Mouse (Mus musculus) ES-CJ7 (cell line): ENCODE results near the gene Car10.

Experiments used
- DNase-seq: peaks from one replicate; pipeline ENCODE4 v3.0.0; 2011; ENCODE audit warnings: low read depth, low spot score

Car10 gene

DNA sequence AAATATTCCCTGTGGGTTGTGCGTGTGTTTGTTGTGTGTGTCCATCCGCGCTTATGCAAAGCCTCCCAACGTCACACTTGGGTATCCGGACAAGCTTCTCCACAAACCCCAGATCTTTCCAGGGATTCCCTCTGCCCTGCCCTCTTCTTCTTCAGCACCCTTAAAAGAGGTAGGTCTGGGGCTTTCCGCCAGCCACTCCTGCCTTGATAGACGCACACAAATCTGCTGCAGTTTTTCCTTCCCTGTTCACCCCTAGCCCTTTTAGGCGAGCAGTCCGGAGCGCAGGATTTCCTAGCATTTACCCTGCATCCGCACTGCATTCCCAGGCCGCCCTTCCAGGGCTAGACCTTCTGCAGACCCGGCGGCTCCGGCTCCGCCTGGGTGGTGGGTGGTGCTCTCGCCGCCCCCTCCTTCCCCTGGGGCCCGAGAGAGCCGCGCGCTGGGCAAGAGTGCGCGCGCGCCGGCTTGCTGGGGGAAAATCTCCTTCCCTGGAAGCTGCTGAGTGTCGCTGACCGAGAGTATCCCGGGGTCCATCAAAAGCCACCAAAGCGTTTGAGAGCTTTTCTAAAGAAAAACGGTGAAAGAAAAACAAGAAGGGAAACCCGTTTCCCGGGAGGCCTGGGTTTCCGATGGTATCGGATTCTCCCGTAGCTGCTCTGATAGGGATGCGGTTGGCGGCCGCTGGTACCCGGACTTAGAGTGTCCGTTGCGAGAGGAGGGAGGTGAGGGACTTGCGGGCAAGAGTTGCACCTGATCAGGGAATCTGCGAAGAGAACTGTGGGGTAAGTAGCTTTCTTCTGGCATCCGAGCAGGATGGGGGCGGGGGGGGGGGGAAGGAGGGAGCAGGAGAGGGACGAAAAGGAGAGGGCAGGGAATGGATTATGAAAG is at the start of gene Car10:
Gene Car10, plus strand, starts transcription at position 88 of the 888 bp plus-strand sequence.
- DNase-seq: peak; percentile 16

DNA sequence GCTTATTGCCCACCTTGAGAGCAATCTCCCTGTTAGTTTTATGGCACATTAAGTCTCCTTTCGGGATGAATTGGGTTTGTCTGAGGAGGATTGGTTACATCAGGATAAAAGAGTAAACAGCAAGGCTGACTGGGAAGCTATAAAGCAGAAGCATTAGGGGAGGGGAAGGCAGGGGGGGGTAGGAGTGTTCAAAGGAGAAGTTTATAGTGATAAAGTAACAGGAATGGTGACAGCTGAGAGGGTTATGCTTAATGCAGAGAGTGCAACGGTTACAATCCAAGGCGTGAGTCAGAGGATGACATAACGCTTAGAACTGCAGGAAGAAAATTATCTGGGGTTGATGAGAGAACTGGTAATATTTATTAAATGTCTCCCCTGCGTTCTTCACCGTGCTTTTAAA is 32.8 kb upstream of the Car10 start:
- no peak for DNase-seq

DNA sequence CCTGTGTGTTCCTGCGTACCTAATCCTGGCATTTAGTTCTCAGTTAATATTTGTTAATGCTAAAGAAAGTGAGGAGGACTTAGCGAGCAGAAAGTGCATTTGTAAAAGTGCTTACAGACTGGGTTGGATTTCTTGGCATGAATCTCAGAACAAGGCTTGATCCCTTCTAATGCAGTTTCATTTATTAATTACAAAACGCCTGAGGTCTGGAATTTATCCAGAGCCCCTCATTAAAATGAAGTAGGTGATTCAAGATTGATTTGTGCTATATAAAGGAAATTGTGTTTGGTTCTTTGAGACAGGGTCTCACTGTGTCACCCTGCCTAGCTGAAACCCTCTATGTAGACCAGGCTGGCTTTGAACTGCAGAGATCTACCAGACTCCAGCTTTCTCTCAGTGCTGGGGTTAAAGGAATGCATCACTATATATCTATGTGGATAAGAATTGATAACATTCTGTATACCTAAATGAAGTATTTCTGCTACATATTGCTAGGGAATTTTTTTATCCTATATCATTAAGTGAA is 32.1 kb upstream of the Car10 start:
- no peak for DNase-seq

DNA sequence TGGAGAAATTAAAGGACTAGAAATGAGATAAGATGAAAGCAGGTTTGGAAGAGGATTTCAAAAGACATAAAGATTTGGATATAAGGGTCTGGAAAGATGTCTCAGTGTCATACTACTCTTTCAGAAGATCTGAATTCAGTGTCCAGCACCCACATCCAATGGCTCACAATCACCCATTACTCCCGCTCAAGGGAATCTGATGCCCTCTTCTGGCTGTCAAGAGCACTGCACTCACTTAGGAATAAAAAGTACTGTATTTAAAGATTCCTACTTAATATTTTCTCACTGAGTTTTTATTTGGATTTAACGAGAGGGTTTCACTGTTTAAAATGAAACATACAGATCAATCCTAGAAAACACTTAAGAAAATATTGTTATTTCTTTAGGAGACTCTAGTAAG is 2.2 kb upstream of the Car10 start:
- DNase-seq: peak; percentile 41

DNA sequence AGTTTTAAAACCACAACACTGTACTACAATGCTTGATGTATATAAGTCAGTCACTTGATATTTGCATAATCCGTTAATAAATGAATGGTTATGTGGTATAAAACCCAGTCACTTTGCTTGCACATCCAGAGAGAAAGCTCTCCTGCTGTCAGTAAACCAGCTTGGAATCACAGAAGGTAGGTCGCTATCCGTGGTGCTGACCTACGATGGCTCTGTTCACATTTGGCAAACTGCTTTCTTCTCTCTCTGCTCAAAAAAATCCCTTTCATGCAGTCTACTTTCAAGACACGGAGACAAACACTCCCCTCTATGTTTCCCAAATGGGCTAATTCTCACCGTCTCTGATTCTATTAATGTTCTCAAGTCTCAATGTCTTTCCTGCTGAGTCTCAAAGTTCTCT is 827 bp upstream of the Car10 start:
- peak; percentile 76 for DNase-seq

DNA sequence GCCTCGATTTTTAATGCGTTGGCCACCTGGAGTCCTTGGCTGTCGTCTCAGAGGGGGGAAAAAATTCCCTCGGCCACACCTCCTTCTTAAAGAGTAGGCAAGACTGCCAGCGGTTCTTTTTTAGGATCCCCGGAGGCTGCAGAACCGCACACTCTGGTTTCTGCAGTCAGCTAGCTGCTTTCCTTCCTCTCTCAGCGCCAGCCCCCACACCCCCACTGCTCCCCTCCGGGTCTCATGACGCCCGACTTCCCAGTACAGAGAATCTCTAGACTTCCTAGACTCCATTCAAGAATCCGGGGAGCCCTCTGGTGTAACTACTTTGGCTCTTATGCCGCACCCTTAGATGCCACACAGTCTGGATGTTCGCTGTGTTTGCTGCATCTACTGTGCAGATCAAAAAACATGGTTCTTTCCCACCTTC is 387 bp upstream of the Car10 start:
- DNase-seq: no peak

DNA sequence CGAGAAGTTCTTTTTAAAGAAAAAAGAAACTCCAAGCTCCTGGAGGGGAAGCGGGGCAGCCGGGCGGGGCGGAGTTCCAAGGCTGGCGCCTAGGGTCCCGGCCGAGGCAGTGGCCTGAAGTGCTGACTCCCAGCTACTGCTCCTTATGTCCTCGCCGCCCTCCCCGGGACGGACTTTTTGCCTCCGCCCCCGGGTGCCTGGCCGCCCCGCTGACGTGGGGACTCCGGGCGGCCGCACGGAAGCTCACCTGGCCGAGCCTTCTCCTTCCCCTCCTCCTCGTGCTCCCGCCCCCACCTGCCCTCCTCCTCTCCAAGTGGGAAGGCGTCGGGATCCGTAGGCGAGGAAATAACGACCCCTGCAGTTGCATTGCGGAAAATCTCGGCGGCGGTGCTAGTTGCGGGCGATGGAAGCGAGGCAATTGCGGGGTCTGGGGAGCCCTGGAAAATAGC is 1.1 kb downstream of the Car10 start:
- DNase-seq: peak; percentile 30

DNA sequence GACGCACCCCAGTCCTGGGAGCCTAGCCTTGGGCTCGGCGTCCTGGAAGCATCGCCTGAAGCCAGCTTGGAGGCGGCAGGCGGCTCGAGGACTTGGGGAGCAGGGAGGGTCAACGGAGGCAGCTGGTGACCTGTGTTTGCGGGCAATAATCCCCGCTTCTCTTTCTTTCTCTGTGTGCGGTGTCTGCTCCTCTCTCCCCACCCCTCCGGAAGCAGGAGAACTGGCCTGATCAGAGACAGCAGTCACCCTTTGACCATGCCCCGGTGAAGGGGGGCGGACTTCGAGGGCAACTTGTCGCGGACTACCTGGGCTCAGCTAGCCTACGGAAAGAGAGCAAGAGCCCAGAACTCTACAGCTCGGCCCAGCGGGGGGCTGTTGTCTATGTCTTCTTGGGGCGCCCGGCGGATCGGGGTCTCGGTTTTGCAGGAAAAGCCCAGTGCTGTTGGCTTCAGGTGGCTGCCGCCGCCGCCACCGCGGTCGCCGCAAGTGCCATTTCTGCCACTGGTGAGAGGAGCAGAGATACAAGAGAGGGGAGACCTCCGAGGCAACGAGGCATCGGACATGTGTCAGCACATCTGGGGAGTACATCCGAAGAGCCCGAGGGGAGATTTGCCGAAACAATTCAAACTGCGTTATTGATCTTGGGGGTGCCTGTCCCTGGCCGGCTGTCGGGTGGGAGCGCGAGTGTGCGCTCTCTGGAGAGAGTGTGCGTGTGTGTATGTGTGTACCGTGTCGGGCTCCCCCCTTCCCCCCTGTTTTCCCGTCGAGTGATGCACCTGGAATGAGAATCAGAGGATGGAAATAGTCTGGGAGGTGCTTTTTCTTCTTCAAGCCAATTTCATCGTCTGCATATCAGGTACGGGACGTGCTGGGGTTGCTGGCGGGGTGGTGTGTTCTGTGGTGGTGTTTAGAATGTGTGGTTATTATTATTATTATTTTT is 1.9 kb downstream of the Car10 start:
- DNase-seq: peak; percentile 7

DNA sequence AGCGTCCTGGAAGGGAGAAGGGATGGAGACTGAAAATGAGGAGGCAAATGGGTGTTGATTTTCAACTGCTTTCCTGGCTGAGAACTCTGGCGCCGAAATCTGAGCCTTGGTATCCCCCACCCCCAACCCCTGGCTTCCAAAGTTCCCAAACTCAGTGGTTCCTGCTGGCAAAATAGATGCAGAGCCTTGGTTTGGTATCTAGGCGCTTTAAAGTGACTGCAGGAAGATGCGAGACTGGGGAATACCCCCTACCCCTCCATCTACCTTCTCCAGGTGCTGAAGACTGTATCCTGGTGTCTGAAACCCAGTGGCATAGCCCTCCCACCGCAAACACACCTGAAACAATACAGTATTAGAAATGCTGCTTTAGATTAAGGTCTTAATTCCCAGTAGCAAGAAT is 2.8 kb downstream of the Car10 start:
- DNase-seq: no peak

DNA sequence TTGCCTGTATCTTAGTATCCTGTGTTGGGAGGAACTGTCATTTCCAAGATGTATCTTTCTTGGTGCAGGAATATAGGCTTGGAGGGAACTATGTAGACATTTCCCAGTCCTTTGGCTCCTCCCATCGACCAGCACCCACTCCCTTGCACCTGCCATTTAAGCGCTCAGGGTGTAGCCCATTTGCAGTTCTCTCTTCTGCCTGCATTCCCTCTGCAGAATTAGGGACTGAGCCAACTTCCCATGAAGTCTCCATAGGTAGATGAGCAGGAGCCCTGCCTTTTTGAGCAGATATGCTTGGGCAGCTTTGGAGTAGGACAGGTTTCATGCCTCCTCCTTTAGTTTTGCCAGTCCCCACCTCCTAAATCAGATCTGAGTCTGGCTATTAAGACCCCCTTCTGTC is 3.3 kb downstream of the Car10 start:
- DNase-seq: peak; percentile 8

DNA sequence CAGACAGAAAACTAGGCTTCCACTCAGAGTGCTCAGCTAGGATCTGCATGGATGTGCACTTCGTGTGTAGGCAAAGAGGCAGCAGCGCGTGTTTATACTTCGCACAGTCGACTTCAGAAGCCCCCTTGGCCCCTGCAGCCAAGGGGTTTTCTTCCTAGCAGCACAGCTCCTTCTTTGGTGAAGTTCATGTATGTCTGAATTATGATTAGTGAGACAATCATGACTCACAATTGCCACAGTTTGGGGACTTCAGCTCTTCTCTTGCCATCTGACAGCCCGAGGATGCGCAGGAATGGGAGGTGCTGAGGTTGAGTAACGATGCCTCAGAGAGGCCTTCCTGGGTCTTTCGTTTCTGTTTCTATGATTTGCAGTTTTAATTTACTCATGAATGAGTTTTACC is 4.5 kb downstream of the Car10 start:
- no peak for DNase-seq

DNA sequence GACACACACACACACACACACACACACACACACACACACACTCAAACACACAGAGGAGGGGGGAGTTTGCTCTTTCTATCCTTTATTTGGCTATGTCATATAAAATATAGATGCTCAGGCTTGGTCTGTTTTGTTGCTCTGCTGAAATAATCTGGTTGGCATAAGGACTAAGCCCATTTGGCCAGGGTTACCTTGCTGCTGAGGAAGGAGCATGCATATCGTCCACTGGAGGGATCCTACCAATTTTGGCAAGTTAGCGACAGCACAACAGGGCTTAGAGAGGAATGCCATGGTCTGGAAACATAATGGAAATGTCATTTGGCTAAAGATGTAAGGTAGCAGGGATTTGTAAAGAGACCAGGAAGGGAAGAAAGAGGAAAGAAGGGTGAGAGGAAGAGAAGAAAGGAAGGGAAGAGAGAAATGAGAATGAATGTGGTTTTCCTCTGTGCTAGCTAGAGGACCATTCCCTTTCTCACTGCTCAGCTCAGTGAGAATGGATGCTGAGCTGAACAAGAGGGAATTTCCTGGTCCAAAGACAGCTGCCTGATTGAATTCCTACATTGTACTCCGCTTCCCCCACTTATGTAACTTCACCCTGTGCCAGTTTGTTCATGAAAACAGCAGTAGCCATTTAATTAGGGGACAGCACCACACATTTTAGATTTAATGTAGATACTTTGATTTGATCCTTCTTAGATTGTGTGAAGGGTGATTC is 5.4 kb downstream of the Car10 start:
- DNase-seq: no peak

DNA sequence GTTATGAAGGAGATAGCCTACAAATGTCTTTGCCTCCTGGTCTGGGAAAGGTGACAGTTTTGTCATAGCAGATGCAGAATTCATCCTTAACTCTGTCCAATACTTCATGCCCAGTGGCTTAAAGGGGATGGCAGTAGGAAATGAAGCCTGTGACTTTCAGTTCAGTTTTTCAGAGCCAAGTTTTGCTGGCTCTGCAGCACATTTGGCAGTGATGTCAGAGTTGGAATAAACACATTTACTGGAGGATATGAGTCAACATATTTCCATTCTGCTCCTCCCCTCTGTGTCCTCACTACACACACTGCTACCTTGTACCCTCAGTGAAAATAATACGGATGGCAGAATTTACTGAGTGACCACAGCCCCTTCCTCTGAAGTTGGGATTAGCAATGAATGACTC is 11.6 kb downstream of the Car10 start:
- DNase-seq: no peak

DNA sequence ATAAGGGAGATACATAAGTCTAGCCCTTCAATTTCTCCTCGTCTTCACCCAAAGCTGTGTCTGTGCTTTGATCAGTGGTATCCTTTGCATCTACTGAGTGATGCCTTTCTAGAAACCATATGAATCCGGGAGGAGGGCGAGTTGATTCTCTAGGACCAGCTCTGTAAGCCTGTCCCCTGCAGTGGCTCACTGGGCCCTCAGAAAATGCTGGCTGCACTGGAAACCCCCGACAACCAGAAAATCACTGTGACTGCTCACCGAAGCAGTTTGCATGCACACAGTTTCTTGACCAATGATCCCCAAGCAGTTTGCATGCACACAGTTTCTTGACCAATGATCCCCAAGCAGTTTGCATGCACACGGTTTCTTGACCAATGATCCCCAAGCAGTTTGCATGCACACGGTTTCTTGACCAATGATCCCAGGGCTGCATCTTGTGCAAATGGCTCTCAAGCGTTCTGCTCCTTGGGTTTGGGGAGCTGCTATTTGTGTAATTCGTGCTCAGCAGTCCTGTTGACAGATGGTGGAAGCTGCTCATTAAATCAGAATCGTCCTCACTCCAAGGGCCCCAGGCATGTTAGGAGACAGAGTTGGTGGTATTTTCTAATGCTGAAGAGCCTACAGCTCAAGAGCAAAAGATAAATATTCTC is 23.1 kb downstream of the Car10 start:
- DNase-seq: no peak

DNA sequence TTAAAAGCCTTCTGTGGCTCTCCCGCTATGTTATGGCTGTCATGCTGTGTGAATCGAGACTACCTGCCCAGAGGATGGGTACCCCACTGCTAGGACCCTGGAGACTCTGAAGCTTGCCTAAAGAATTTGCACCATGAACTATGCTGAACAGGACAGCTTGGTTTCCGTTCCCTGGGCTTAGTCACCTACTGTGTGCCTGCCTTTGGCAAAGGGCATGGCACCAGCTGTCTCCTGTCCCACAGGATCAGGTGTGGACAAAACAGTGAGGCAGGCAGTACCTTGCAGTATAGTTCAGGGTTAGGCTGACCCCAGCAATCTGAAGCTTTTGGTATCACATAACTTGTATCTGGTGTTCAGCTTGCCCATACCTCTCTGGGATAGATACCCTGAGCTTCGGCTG is 25.9 kb downstream of the Car10 start:
- no peak for DNase-seq

DNA sequence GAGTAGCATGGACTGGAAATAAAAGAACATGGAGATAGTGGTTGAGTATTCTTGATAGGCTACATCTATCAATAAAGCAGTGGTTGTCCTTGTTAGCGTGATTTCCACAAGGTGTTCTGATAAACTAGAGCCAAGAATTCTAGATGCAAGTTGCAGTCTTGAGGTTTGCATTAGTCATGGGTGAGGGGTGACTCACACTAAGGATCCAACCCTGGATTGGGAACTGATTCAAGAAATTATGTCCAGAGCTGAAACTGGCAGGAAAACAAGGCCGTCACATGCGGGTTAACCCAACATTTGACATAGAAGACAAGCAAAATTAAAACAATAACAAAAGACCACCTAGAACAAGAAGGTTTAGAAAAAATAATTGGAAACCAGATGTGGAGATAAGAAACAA is 28.6 kb downstream of the Car10 start:
- no peak for DNase-seq

DNA sequence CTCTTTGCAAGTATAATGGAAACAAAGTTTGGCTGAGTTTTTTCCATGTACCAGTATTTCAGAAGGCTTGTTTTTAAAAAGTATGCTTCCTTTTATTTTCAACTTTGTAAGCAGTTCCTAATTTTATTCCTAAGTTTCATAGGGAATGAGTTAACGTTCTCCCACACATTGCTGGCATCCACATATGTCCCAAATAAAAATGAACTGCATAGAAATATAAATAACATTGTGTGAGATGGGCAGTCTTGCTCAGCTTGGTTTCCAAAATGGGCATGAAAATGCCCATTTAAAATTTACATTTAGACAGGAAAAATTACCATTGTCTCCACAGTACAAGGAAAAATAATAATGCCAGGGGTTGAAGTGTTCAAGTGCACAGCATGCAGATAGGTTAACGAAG is 30.7 kb downstream of the Car10 start:
- DNase-seq: no peak

DNA sequence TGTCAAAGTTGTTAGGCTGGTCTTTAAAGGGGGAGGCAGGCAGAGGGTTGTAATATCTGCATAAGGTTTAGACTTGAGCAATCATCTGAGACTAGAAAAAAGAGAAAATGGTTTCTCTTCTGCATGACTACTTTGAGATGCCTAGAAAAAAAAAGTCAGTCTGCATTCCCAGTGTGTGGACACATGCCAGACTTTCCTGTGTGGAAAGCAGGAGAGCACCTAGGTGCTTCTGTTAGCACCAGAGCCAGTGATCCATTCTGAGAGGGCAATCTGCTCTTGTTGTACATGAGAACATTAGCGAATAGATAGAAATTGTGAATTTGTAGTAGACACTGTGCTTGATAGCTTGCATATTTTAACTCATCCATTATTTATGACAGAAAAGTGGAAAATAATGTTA is 40.0 kb downstream of the Car10 start:
- no peak for DNase-seq

DNA sequence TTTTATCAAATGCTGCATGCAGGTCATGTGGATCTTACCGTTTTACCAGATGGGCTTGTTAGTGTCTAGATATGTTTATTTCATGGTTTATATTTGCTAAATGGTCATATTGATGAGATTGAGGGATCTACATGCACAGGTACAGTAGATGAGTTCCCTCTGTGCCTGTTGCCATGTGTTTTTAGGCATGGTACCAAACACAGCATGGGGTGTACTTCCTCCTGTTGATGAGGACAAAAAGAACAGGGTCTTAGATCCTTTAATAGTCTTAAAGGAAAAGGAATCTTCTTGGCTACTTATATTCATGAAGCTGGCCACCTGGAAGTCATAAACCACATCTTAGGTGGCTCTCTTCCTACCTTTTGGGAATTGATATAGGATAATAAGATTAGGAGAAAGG is 43.9 kb downstream of the Car10 start:
- DNase-seq: no peak

DNA sequence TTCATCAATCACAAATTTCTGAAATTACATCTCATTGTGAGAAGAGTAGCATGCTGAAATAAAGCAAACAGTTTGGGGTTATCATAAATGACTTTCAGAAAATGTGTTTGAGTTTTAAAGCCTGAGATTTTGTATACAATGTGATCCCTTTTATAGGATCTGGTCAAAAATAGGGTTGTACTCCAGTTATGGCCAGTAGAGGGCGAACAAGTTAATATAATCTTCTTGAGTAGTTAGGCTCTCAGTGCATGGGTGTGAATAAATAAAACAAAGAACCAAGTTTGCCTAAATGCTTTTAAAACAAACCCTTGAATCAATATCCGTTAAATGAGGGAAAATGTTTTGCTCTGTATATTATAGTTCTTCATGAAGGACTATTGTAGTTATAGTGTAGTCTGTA is 46.7 kb downstream of the Car10 start:
- peak; percentile 12 for DNase-seq

DNA sequence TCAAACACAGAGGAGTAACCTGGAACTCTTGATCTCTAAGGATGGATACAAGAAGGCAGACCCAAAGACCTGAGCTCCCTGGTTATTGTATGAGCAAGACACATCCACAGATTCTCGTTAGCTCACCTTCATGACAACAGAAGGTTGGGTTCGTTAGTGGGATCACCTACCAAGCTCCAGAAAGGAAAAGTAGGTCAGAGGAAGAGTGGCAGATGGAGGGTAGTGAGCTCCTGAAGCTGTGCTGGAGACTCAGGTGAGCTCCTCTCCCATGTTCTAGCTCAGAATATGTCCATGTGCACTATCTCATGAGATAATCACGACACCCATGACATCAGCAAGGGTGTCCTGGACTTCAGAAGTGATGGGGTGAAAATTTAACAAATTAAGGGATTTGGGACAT is 57.1 kb downstream of the Car10 start:
- no peak for DNase-seq
